ENCODE assay signal across 8 mouse cellular contexts in genomic region chr16:77015380-77016346, GRCm38 (mm10). TPM values are rescaled to one million over a fixed set of nuclear protein-coding genes. Genes with fewer than 3 reads are reported as not detected.
DNase-seq lines count a peak whose midpoint lies in the region; ATAC-seq lines count a peak whose summit lies in the region.

No protein-coding gene starts in this region.

- peak overlapping the region; percentile 73 for H3K4me2 ChIP-seq in heart, embryonic 16.5 days (ENCODE audit: low read depth, low read length)

- H3K27me3 ChIP-seq in heart, embryonic 16.5 days (ENCODE audit: control insufficient read depth, insufficient read depth, low read length): no peaks in the 10 kb centered on the region

- H3K4me3 ChIP-seq in heart, embryonic 16.5 days (ENCODE audit: low read length): peak overlapping the region; percentile 91

- no peaks in the 10 kb centered on the region for H3K36me3 ChIP-seq in heart, embryonic 16.5 days (ENCODE audit: control insufficient read depth, insufficient read depth)

- ATAC-seq in CD4-positive, CD25-positive, alpha-beta regulatory T cell, adult 4 months: peak; percentile 71
- ATAC-seq in heart, embryonic 16.5 days (replicated peaks; ENCODE audit: extremely low read depth, insufficient read depth, low FRiP score): no peak

- DNase-seq in 3T3-L1 (ENCODE audit: low read depth, low spot score): peak; percentile 65
- DNase-seq in lung, postnatal 25 days (ENCODE audit: low spot score): peak; percentile 31
- no peak for DNase-seq in right cerebral cortex, postnatal 25 days
- DNase-seq in adrenal gland, postnatal 14 days: no peak
- DNase-seq in retina, postnatal 1 day: no peak
- DNase-seq in right cerebral cortex, adult 18-20 months: no peak

- WGBS in heart, embryonic 16.5 days: 36% methylated on average over 4 of the region's 4 CpGs

- H3K27ac ChIP-seq in heart, embryonic 16.5 days (ENCODE audit: low read length): no peak overlapping the region

- no peaks in the 10 kb centered on the region for H3K9me3 ChIP-seq in heart, embryonic 16.5 days (replicated peaks; ENCODE audit: control insufficient read depth, low read length)

- H3K4me1 ChIP-seq in heart, embryonic 16.5 days (ENCODE audit: control insufficient read depth, insufficient read depth, low read length): peaks cover 31% of the 10 kb centered on the region

- H3K9ac ChIP-seq in heart, embryonic 16.5 days (ENCODE audit: low read length): peak overlapping the region; percentile 95

RNA-seq across cellular contexts. Expression of gene Usp25, which starts 2.2 kb away (rescaled TPM):
- 10 to 100 TPM; 18.4 to 30.8 TPM for polyA plus RNA-seq in CD4-positive, CD25-positive, alpha-beta regulatory T cell, adult 4 months (2017; shearing (Covaris generic))
- 23.1 and 24.3 TPM in 2 replicates for polyA plus RNA-seq in heart, embryonic 16.5 days (2015; fragmentation: Nextera tagmentation; extraction: Ambion mirVana)
- 55.8 and 56.4 TPM in 2 replicates for total RNA-seq in adrenal gland, postnatal 14 days (2021)

Comparison
In these comparisons a context has a peak if more than half of its experiments do, and no peak if none do; other contexts are left out.
1. DNase-seq: peak in 3T3-L1 (single experiment) and lung, postnatal 25 days (single experiment); none in right cerebral cortex, postnatal 25 days (single experiment), adrenal gland, postnatal 14 days (single experiment), retina, postnatal 1 day (single experiment) and right cerebral cortex, adult 18-20 months (single experiment).